Mouse (Mus musculus): ENCODE measurements around the gene Epgn. TPM values are rescaled to one million over a fixed set of nuclear protein-coding genes. Genes with fewer than 3 reads are reported as not detected.

The Epgn gene
- total RNA-seq, 1 experiment: not detected

DNA sequence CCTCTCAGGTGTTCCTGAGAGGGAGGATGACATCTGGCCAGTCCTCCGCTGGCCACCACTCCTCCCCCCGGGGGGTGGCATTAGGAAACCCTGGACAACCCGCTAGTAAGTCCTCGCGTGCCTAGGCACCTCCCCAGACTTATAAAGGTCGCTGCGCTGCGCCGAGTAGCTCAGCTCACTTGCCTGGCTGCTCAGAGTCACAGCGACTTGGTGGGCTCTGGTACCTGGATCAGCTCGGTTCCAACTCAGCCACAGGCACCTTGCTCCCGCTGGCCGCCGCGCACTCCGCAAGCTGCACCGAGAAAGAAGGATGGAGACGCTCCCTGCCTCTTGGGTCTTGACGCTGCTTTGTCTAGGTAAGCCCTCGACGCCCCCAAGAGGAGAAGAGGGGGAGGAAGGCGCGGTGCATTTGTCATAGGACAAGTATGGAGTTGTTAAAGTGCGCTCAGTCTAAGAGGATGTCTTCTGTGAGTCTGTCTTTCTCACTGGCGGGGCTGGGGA lies 47.2 kb downstream of the Epgn start, which contains the start of gene Ereg:
Ereg (plus strand) TSS at position 173 of the 501 bp plus-strand sequence.
- in situ Hi-C loops (cut with MboI; ENCODE audit: low sequenced_read_pairs in 2 of 2, unreplicated experiment in 2 of 2): no loop called here
- Histone ChIP-seq H3K4me3 (ENCODE audit: insufficient read depth in 1 of 2, low read depth in 1 of 2, low read length in 2 of 2, poor library complexity in 1 of 2, severe bottlenecking in 1 of 2) (peak within 1 kb of the TSS; percentile 21 to 34), H3K4me1 (ENCODE audit: control insufficient read depth in 2 of 2, insufficient read depth in 2 of 2, low read length in 2 of 2, poor library complexity in 1 of 2) (no peaks in the 10 kb centered on the region), H3K9me3 (ENCODE audit: control insufficient read depth, insufficient read depth, low read depth, low read length) (no peaks in the 10 kb centered on the region), H3K36me3 (ENCODE audit: control insufficient read depth, insufficient read depth, low read length, poor library complexity, severe bottlenecking) (no peaks in the 10 kb centered on the region), H3K9ac (ENCODE audit: insufficient read depth, low read depth, low read length, poor library complexity, severe bottlenecking) (no peak within 1 kb of the TSS), H3K27ac (ENCODE audit: insufficient read depth, low read depth, low read length, poor library complexity, severe bottlenecking) (no peak within 1 kb of the TSS)
- TF ChIP-seq HCFC1 (IDR thresholded peaks at IDR 0.05; ENCODE audit: borderline replicate concordance, insufficient read depth, low read length) (no peak), MAFK (IDR thresholded peaks at IDR 0.05; ENCODE audit: insufficient read depth, low read depth, low read length) (no peak), ZC3H11A (IDR thresholded peaks at IDR 0.05; ENCODE audit: borderline replicate concordance, low read depth, low read length) (no peak), ZNF384 (IDR thresholded peaks at IDR 0.05; ENCODE audit: low read depth, low read length) (no peak), CHD2 (IDR thresholded peaks at IDR 0.05; ENCODE audit: low read depth, low read length) (no peak)
- DNase-seq (ENCODE audit: low read depth, low spot score): peak; percentile 34

DNA sequence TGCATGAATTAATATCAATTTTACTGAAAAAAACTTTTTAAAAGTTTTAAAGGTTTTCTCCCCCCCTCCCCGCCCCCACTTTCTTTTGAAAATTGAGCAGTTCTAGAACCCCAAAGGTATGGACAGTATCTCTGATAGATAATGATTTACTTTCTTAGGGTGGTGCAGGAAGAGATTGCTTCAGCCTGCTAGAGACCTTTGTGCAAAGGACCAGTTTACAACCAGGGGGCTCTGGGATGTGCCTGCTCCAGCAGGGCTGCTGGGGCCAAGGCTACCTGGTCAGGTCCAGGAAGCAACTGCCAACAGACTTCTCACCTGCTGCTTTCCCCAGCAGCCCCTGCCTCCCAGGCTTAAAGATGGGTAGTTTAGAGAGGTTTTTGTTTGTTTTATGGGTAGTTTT lies 47.8 kb downstream of the Epgn start:
- H3K4me1 ChIP-seq (ENCODE audit: control insufficient read depth in 2 of 2, insufficient read depth in 2 of 2, low read length in 2 of 2, poor library complexity in 1 of 2): no peaks in the 10 kb centered on the region
- H3K36me3 ChIP-seq (ENCODE audit: control insufficient read depth, insufficient read depth, low read length, poor library complexity, severe bottlenecking): no peaks in the 10 kb centered on the region
- no peak overlapping the region; a peak in 2 of 4 replicates for H3K4me3 ChIP-seq (ENCODE audit: insufficient read depth in 1 of 2, low read depth in 1 of 2, low read length in 2 of 2, poor library complexity in 1 of 2, severe bottlenecking in 1 of 2)
- DNase-seq (ENCODE audit: low read depth, low spot score): no peak
- H3K27ac ChIP-seq (ENCODE audit: insufficient read depth, low read depth, low read length, poor library complexity, severe bottlenecking): no peak overlapping the region
- no peak for TF ChIP-seq CHD2 (IDR thresholded peaks at IDR 0.05; ENCODE audit: low read depth, low read length)
- no peak for TF ChIP-seq ZC3H11A (IDR thresholded peaks at IDR 0.05; ENCODE audit: borderline replicate concordance, low read depth, low read length)
- TF ChIP-seq MAFK (IDR thresholded peaks at IDR 0.05; ENCODE audit: insufficient read depth, low read depth, low read length): no peak
- TF ChIP-seq HCFC1 (IDR thresholded peaks at IDR 0.05; ENCODE audit: borderline replicate concordance, insufficient read depth, low read length): no peak
- TF ChIP-seq ZNF384 (IDR thresholded peaks at IDR 0.05; ENCODE audit: low read depth, low read length): no peak
- H3K9me3 ChIP-seq (ENCODE audit: control insufficient read depth, insufficient read depth, low read depth, low read length): no peaks in the 10 kb centered on the region
- in situ Hi-C loops (cut with MboI; ENCODE audit: low sequenced_read_pairs in 2 of 2, unreplicated experiment in 2 of 2): no loop called here
- H3K9ac ChIP-seq (ENCODE audit: insufficient read depth, low read depth, low read length, poor library complexity, severe bottlenecking): no peak overlapping the region

DNA sequence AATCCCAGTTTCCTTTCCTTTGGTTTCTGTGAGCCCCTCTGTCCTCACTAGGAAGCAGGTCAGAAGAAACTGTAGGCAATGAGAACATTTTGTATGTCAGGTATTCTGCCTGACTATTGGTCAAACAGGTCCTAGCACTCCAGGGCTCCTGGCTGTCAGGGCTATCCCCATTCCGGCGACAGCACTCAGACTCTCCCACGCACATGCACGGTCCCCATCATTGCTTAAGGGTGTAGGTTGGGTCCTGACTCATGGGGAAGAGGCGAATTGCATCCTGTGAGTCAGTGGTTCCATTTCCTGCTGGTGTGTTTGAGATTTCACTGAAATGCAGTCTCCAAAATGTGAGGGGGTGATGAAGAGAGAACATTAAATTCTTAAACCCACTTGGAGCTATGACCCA lies 55.8 kb downstream of the Epgn start:
- H3K9me3 ChIP-seq (ENCODE audit: control insufficient read depth, insufficient read depth, low read depth, low read length): no peaks in the 10 kb centered on the region
- DNase-seq (ENCODE audit: low read depth, low spot score): no peak
- no peaks in the 10 kb centered on the region for H3K36me3 ChIP-seq (ENCODE audit: control insufficient read depth, insufficient read depth, low read length, poor library complexity, severe bottlenecking)
- H3K4me1 ChIP-seq (ENCODE audit: control insufficient read depth in 2 of 2, insufficient read depth in 2 of 2, low read length in 2 of 2, poor library complexity in 1 of 2): no peaks in the 10 kb centered on the region
- in situ Hi-C loops (cut with MboI; ENCODE audit: low sequenced_read_pairs in 2 of 2, unreplicated experiment in 2 of 2): no loop called here
- H3K27ac ChIP-seq (ENCODE audit: insufficient read depth, low read depth, low read length, poor library complexity, severe bottlenecking): no peak overlapping the region
- no peak overlapping the region for H3K4me3 ChIP-seq (ENCODE audit: insufficient read depth in 1 of 2, low read depth in 1 of 2, low read length in 2 of 2, poor library complexity in 1 of 2, severe bottlenecking in 1 of 2)
- no peak for TF ChIP-seq ZC3H11A (IDR thresholded peaks at IDR 0.05; ENCODE audit: borderline replicate concordance, low read depth, low read length)
- no peak for TF ChIP-seq CHD2 (IDR thresholded peaks at IDR 0.05; ENCODE audit: low read depth, low read length)
- no peak for TF ChIP-seq MAFK (IDR thresholded peaks at IDR 0.05; ENCODE audit: insufficient read depth, low read depth, low read length)
- TF ChIP-seq ZNF384 (IDR thresholded peaks at IDR 0.05; ENCODE audit: low read depth, low read length): no peak
- no peak for TF ChIP-seq HCFC1 (IDR thresholded peaks at IDR 0.05; ENCODE audit: borderline replicate concordance, insufficient read depth, low read length)
- no peak overlapping the region for H3K9ac ChIP-seq (ENCODE audit: insufficient read depth, low read depth, low read length, poor library complexity, severe bottlenecking)

Other genes with a start within 250 kb of the Epgn start
- gene Cxcl3, start 241.4 kb upstream of the Epgn start, total RNA-seq (2012; rRNA removed): not detected in 2 replicates
- not detected in 2 replicates for gene Cxcl15, start 232.9 kb upstream of the Epgn start, total RNA-seq (2012; rRNA removed)
- gene Cxcl1, start 136.2 kb upstream of the Epgn start, total RNA-seq (2012; rRNA removed): 0.45 TPM in 1 of 2 replicates, not detected in the other
- gene Cxcl2, start 123.6 kb upstream of the Epgn start, total RNA-seq (2012; rRNA removed): not detected in 2 replicates
- 4.0 and 4.8 TPM in 2 replicates for gene Mthfd2l, start 96.3 kb upstream of the Epgn start, total RNA-seq (2012; rRNA removed)
- gene Ereg, start 47.2 kb downstream of the Epgn start, total RNA-seq (2012; rRNA removed): 0.13 TPM in 1 of 2 replicates, not detected in the other
- 0.31 and 0.32 TPM in 2 replicates for gene Areg, start 112.1 kb downstream of the Epgn start, total RNA-seq (2012; rRNA removed)